In the genomic region with DNA sequence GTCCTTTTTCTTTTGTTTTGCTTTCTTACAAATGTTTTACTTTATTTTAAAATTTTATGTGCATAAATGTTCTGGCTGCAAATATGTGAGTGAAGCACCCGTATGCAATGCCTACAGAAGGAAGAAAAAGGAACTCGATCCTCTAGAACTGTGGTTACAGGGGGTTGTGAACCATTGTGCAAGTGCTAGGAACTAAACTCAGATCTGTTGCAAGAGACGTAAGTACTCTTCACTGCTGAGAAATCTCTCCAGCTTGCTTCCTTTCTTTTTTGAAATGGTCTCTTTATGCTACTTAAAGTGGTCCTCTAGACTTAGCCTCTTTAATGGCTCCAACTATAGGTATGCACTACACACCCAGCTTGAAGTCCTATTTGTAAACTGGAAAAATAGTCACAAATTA, we compare ENCODE assay signal across 30 mouse cellular contexts. TPM values are rescaled to one million over a fixed set of nuclear protein-coding genes. Genes with fewer than 3 reads are reported as not detected.
A peak's percentile ranks its signal among the peaks of the same experiment; 100 is the strongest.
DNase-seq lines count a peak whose midpoint lies in the region; ATAC-seq and TF ChIP-seq lines count a peak whose summit lies in the region.
"Had no signal": no experiment of that assay in that cellular context is flagged by ENCODE, and none has a peak within 500 bp of the region (broad histone marks: within the 10 kb centered on the region; RNA-seq: fewer than 3 reads in every experiment).

No protein-coding gene starts in this region.

- TF ChIP-seq POLR2A in heart, adult 2 months (IDR thresholded peaks at IDR 0.05; ENCODE audit: insufficient read depth, low read depth, low read length) = no peak

- peaks cover 55% of the 10 kb centered on the region for H3K36me3 ChIP-seq in liver, postnatal 0 days (replicated peaks; ENCODE audit: insufficient read depth, low read length)
- peaks cover 88% of the 10 kb centered on the region for H3K36me3 ChIP-seq in liver, embryonic 12.5 days
- peaks cover 77% of the 10 kb centered on the region for H3K36me3 ChIP-seq in heart, embryonic 10.5 days
- peaks cover 5% of the 10 kb centered on the region for H3K36me3 ChIP-seq in heart, adult 2 months (ENCODE audit: control insufficient read depth, insufficient read depth, low read length)

- DNase-seq in liver, postnatal 0 days = no peak
- peak; percentile 10 for DNase-seq in c-Kit-positive CD71-negative TER-119-negative erythroid progenitor cells, embryonic 14.5 days (ENCODE audit: low read depth)
- DNase-seq in lung, postnatal 36 days = peak; percentile 60
- no peak for DNase-seq in heart, embryonic 10.5 days (ENCODE audit: low spot score)
- no peak for DNase-seq in cerebellum, postnatal 36 days
- no peak for DNase-seq in heart, adult 2 months
- DNase-seq: adrenal gland, postnatal 14 days; cerebellum, adult 2 months; cerebellum, postnatal 14 days; gastrocnemius, adult 2 months; heart, postnatal 36 days; kidney, adult 8-10 months; kidney, postnatal 10 days; liver, embryonic 13.5 days; lung, embryonic 14.5 days; right cerebral cortex, postnatal 25 days had no signal

- no peaks in the 10 kb centered on the region for H3K4me1 ChIP-seq in liver, postnatal 0 days (ENCODE audit: insufficient read depth)
- H3K4me1 ChIP-seq in liver, embryonic 12.5 days = no peaks in the 10 kb centered on the region
- H3K4me1 ChIP-seq in heart, embryonic 10.5 days = no peaks in the 10 kb centered on the region
- H3K4me1 ChIP-seq in heart, adult 2 months (ENCODE audit: control insufficient read depth, insufficient read depth, low read length) = no peaks in the 10 kb centered on the region
- H3K4me1 ChIP-seq: hindbrain, embryonic 12.5 days; limb, embryonic 12.5 days; liver, embryonic 13.5 days; midbrain, embryonic 12.5 days; neural tube, embryonic 15.5 days; stomach, embryonic 15.5 days had no signal

- no peak overlapping the region for H3K4me3 ChIP-seq in liver, postnatal 0 days (ENCODE audit: low read depth, low read length)
- no peak overlapping the region for H3K4me3 ChIP-seq in liver, embryonic 12.5 days
- H3K4me3 ChIP-seq in heart, embryonic 10.5 days = no peak overlapping the region
- no peak overlapping the region for H3K4me3 ChIP-seq in heart, adult 2 months
- H3K4me3 ChIP-seq: gastrocnemius, adult 2 months; hindbrain, embryonic 12.5 days; left cerebral cortex, adult 2 months; limb, embryonic 12.5 days; liver, embryonic 13.5 days; megakaryocyte, embryonic 14.5 days; midbrain, embryonic 12.5 days; neural tube, embryonic 15.5 days; stomach, embryonic 15.5 days had no signal

- no peaks in the 10 kb centered on the region for H3K9me3 ChIP-seq in liver, postnatal 0 days (ENCODE audit: low read length)
- no peaks in the 10 kb centered on the region for H3K9me3 ChIP-seq in liver, embryonic 12.5 days (replicated peaks)
- H3K9me3 ChIP-seq in heart, embryonic 10.5 days = no peaks in the 10 kb centered on the region
- H3K9me3 ChIP-seq: hindbrain, embryonic 12.5 days; limb, embryonic 12.5 days; liver, embryonic 13.5 days; megakaryocyte, embryonic 14.5 days; midbrain, embryonic 12.5 days; neural tube, embryonic 15.5 days; stomach, embryonic 15.5 days had no signal

- no peak for TF ChIP-seq EP300 in liver, postnatal 0 days (IDR thresholded peaks at IDR 0.05; ENCODE audit: low read depth)
- TF ChIP-seq EP300 in heart, adult 2 months (IDR thresholded peaks at IDR 0.05; ENCODE audit: insufficient read depth, low read depth, low read length) = no peak

- H3K27me3 ChIP-seq in liver, postnatal 0 days (ENCODE audit: insufficient read depth, low read length) = no peaks in the 10 kb centered on the region
- no peaks in the 10 kb centered on the region for H3K27me3 ChIP-seq in liver, embryonic 12.5 days (replicated peaks)
- H3K27me3 ChIP-seq in heart, embryonic 10.5 days (ENCODE audit: insufficient read depth, poor library complexity, severe bottlenecking) = no peaks in the 10 kb centered on the region
- H3K27me3 ChIP-seq in heart, adult 2 months (ENCODE audit: control insufficient read depth, insufficient read depth, low read length) = no peaks in the 10 kb centered on the region
- H3K27me3 ChIP-seq: hindbrain, embryonic 12.5 days; limb, embryonic 12.5 days; liver, embryonic 13.5 days; megakaryocyte, embryonic 14.5 days; midbrain, embryonic 12.5 days; neural tube, embryonic 15.5 days; stomach, embryonic 15.5 days had no signal

- WGBS in liver, postnatal 0 days (ENCODE audit: insufficient replicate concordance) = 69% methylated on average over 3 of the region's 3 CpGs
- 84% methylated on average over 3 of the region's 3 CpGs for WGBS in liver, embryonic 12.5 days (ENCODE audit: insufficient replicate concordance)
- WGBS in heart, embryonic 10.5 days = 94% methylated on average over 3 of the region's 3 CpGs
- WGBS in heart, adult 2 months = 91% methylated on average over 3 of the region's 3 CpGs

- TF ChIP-seq CTCF in liver, postnatal 0 days (IDR thresholded peaks at IDR 0.05; ENCODE audit: low read depth) = no peak
- no peak for TF ChIP-seq CTCF in heart, adult 2 months (IDR thresholded peaks at IDR 0.05)

- H3K4me2 ChIP-seq in liver, postnatal 0 days (ENCODE audit: low read depth, low read length) = no peak overlapping the region
- no peak overlapping the region for H3K4me2 ChIP-seq in liver, embryonic 12.5 days
- H3K4me2 ChIP-seq: heart, embryonic 11.5 days; hindbrain, embryonic 12.5 days; limb, embryonic 12.5 days; liver, embryonic 13.5 days; lung, embryonic 14.5 days; midbrain, embryonic 12.5 days; neural tube, embryonic 15.5 days; stomach, embryonic 15.5 days had no signal

- ATAC-seq in liver, postnatal 0 days = no peak; the same call in 1 of the 2 replicates
- no peak for ATAC-seq in liver, embryonic 12.5 days
- ATAC-seq in monocyte, adult 5-6 weeks (replicated peaks; ENCODE audit: insufficient number of reproducible peaks, low FRiP score, low TSS enrichment, poor library complexity, severe bottlenecking) = peak; percentile 88
- ATAC-seq: forebrain, embryonic 14.5 days; hindbrain, postnatal 0 days; intestine, embryonic 16.5 days had no signal

- peak overlapping the region; percentile 24 for H3K27ac ChIP-seq in liver, postnatal 0 days (ENCODE audit: low read depth)
- no peak overlapping the region for H3K27ac ChIP-seq in liver, embryonic 12.5 days
- no peak overlapping the region for H3K27ac ChIP-seq in heart, embryonic 10.5 days
- H3K27ac ChIP-seq in heart, adult 2 months = no peak overlapping the region
- H3K27ac ChIP-seq: gastrocnemius, adult 2 months; hindbrain, embryonic 12.5 days; hindbrain, postnatal 0 days; left cerebral cortex, adult 2 months; limb, embryonic 12.5 days; liver, embryonic 13.5 days; midbrain, embryonic 12.5 days; neural tube, embryonic 15.5 days; stomach, embryonic 15.5 days had no signal

- intact Hi-C loops in heart, adult 2 months (cut with DNase I) = no loop called here

- no peak overlapping the region for H3K9ac ChIP-seq in liver, postnatal 0 days (replicated peaks)
- no peak overlapping the region for H3K9ac ChIP-seq in liver, embryonic 12.5 days
- H3K9ac ChIP-seq in heart, adult 2 months (ENCODE audit: low read depth, low read length) = no peak overlapping the region
- H3K9ac ChIP-seq: hindbrain, embryonic 12.5 days; limb, embryonic 12.5 days; liver, embryonic 13.5 days; lung, embryonic 14.5 days; midbrain, embryonic 12.5 days; neural tube, embryonic 15.5 days; stomach, embryonic 15.5 days had no signal

- no peaks in the 10 kb centered on the region for H3K79me2 ChIP-seq in heart, adult 2 months (replicated peaks; ENCODE audit: control insufficient read depth, insufficient read depth, low read length)

RNA-seq across cellular contexts. Expression of gene Nemf, which starts 25.8 kb away (rescaled TPM):
- 28.3 and 29.7 TPM in 2 replicates for polyA plus RNA-seq in liver, postnatal 0 days (2015; fragmentation: Nextera tagmentation; extraction: Ambion mirVana)
- 56.5 and 57.3 TPM in 2 replicates for polyA plus RNA-seq in liver, embryonic 12.5 days (2016; fragmentation: Nextera tagmentation; extraction: Ambion mirVana)
- 89.6 to 137 TPM (median 117 TPM) in 3 replicates for total RNA-seq in monocyte, adult 5-6 weeks (2017)
- polyA plus RNA-seq in heart, embryonic 10.5 days (2016; fragmentation: Nextera tagmentation; extraction: Ambion mirVana) = 68.1 and 78.1 TPM in 2 replicates
- total RNA-seq in heart, adult 2 months (2021) = 10 to 100 TPM; 21.9 to 22.7 TPM
- polyA plus RNA-seq in heart, adult 2 months (2012; rRNA removed) = 3.8 and 10.5 TPM in 2 replicates

RNA-seq across cellular contexts. Expression of gene Klhdc2, which starts 34.7 kb away (rescaled TPM):
- polyA plus RNA-seq in liver, postnatal 0 days (2015; fragmentation: Nextera tagmentation; extraction: Ambion mirVana) = 54.2 and 59.3 TPM in 2 replicates
- polyA plus RNA-seq in liver, embryonic 12.5 days (2016; fragmentation: Nextera tagmentation; extraction: Ambion mirVana) = 122 and 123 TPM in 2 replicates
- total RNA-seq in monocyte, adult 5-6 weeks (2017) = 47.6 to 59.0 TPM (median 53.0 TPM) in 3 replicates
- polyA plus RNA-seq in heart, embryonic 10.5 days (2016; fragmentation: Nextera tagmentation; extraction: Ambion mirVana) = 142 and 162 TPM in 2 replicates
- 100 to 1,000 TPM in 1 of 2 experiments, 10 to 100 TPM in 1; 93.1 to 114 TPM for total RNA-seq in heart, adult 2 months (2021)
- polyA plus RNA-seq in heart, adult 2 months (2012; rRNA removed) = 46.7 and 81.4 TPM in 2 replicates

RNA-seq across cellular contexts. Expression of gene Arf6, which starts 40.8 kb away (rescaled TPM):
- polyA plus RNA-seq in liver, postnatal 0 days (2015; fragmentation: Nextera tagmentation; extraction: Ambion mirVana) = 33.8 and 44.6 TPM in 2 replicates
- 81.1 and 83.3 TPM in 2 replicates for polyA plus RNA-seq in liver, embryonic 12.5 days (2016; fragmentation: Nextera tagmentation; extraction: Ambion mirVana)
- total RNA-seq in monocyte, adult 5-6 weeks (2017) = 213 to 230 TPM (median 223 TPM) in 3 replicates
- 37.1 and 50.4 TPM in 2 replicates for polyA plus RNA-seq in heart, embryonic 10.5 days (2016; fragmentation: Nextera tagmentation; extraction: Ambion mirVana)
- total RNA-seq in heart, adult 2 months (2021) = 10 to 100 TPM; 35.0 to 38.7 TPM
- polyA plus RNA-seq in heart, adult 2 months (2012; rRNA removed) = 30.3 and 32.9 TPM in 2 replicates

RNA-seq across cellular contexts. Expression of gene Gm9887, which starts 41.1 kb away (rescaled TPM):
- 1.00 and 1.3 TPM in 2 replicates for polyA plus RNA-seq in liver, postnatal 0 days (2015; fragmentation: Nextera tagmentation; extraction: Ambion mirVana)
- polyA plus RNA-seq in liver, embryonic 12.5 days (2016; fragmentation: Nextera tagmentation; extraction: Ambion mirVana) = 2.1 and 2.3 TPM in 2 replicates
- not detected in 3 replicates for total RNA-seq in monocyte, adult 5-6 weeks (2017)
- 0.95 and 1.8 TPM in 2 replicates for polyA plus RNA-seq in heart, embryonic 10.5 days (2016; fragmentation: Nextera tagmentation; extraction: Ambion mirVana)
- total RNA-seq in heart, adult 2 months (2021) = under 1 TPM; 0.39 to 0.84 TPM
- 0.80 TPM in 1 of 2 replicates, not detected in the other for polyA plus RNA-seq in heart, adult 2 months (2012; rRNA removed)
- total RNA-seq: gastrocnemius, adult 2 months; heart, postnatal 36 days; hindbrain, postnatal 0 days; midbrain, postnatal 0 days had no signal

Comparison
In these comparisons a context has a peak if more than half of its experiments do, and no peak if none do; other contexts are left out.
1. DNase-seq: peak in c-Kit-positive CD71-negative TER-119-negative erythroid progenitor cells, embryonic 14.5 days (single experiment) and lung, postnatal 36 days (single experiment); none in liver, postnatal 0 days (single experiment), heart, embryonic 10.5 days (single experiment), cerebellum, postnatal 36 days (0 of 2) and heart, adult 2 months (0 of 2).